Mouse (Mus musculus) stomach, postnatal 0 days (tissue): ENCODE results near the gene Bphl.

Experiments used
- CTCF ChIP-seq: IDR thresholded peaks from 2 replicates; pipeline ENCODE4 v1.5.1; 2016; ENCODE audit warnings: antibody characterized with exemption, low read depth, mild to moderate bottlenecking, moderate library complexity
- EP300 ChIP-seq: optimal IDR thresholded peaks from 2 replicates; pipeline ENCODE3; 2016; ENCODE audit warnings: antibody characterized with exemption

GRCm38 (mm10) chr13:34084026-34084750 lies 46.8 kb downstream of the Bphl start:
- no peak for TF ChIP-seq CTCF
- no peak for TF ChIP-seq EP300
